Mouse (Mus musculus): Measurements from ENCODE around the gene Gdap1l1. TPM values are rescaled to one million over a fixed set of nuclear protein-coding genes. Genes with fewer than 3 reads are reported as not detected.

The Gdap1l1 gene
- polyA plus RNA-seq, 1 experiment from 2014 or later: 1.1 TPM

GRCm38 (mm10) chr2:163463998-163464397 lies 25.7 kb downstream of the Gdap1l1 start:
- Histone ChIP-seq H3K36me3 (ENCODE audit: inconsistent target) (no peaks in the 10 kb centered on the region), H3K4me3 (ENCODE audit: inconsistent target) (no peak overlapping the region), H3K79me2 (ENCODE audit: inconsistent target) (no peaks in the 10 kb centered on the region), H3K27ac (no peak overlapping the region)
- 86% methylated on average over 4 of the region's 4 CpGs for WGBS (ENCODE audit: missing documents)

- Histone ChIP-seq H3K79me2 (ENCODE audit: inconsistent target) (no peaks in the 10 kb centered on the region), H3K36me3 (ENCODE audit: inconsistent target) (no peaks in the 10 kb centered on the region), H3K4me3 (ENCODE audit: inconsistent target) (no peak overlapping the region), H3K27ac (no peak overlapping the region)
- 85% methylated on average over 6 of the region's 6 CpGs for WGBS (ENCODE audit: missing documents)
Observed at GRCm38 (mm10) chr2:163464562-163464961, 26.3 kb downstream of the Gdap1l1 start.

DNA sequence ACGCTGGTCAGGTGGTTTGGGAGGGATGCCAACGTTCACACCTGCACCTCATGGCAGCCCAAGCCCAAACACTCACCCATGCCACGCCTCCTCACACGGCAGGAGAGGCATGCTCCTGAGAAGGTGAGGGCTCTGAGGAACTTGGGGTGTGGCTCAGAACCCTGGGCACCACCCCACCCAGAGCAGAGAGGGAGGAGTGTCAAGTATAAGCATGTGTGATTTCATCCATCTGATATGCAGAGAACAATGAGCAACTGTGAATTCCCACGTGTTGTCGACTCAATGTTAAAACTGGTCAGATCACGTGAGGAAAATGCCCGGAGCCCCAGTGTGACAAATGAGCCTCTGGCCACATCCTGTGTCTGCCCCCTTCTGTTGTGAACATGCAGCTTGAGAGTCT lies 28.5 kb downstream of the Gdap1l1 start:
- no peak overlapping the region for H3K4me3 ChIP-seq (ENCODE audit: inconsistent target)
- no peak overlapping the region for H3K27ac ChIP-seq
- no peaks in the 10 kb centered on the region for H3K36me3 ChIP-seq (ENCODE audit: inconsistent target)
- H3K79me2 ChIP-seq (ENCODE audit: inconsistent target): no peaks in the 10 kb centered on the region
- 84% methylated on average over 8 of the region's 8 CpGs for WGBS (ENCODE audit: missing documents)

DNA sequence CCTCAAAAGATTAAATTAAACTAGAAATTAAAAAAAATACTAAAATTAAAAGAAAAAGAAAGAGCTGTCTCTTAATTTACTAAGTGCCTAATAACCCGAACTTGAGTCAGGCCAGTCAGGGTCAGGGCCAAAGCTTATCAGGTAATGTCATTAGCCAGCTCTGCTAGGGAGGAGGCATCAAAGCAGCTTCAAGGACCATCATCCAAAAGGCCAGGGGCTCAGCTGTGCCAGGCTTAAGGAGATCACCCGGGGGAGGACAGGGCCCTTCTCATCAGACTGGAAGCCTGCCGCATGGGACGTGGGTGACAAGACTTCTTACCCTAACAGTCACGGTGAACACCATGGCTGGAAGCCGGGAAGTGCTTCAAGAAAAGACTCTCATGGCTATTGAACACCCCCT lies 29.3 kb downstream of the Gdap1l1 start:
- H3K36me3 ChIP-seq (ENCODE audit: inconsistent target): no peaks in the 10 kb centered on the region
- H3K79me2 ChIP-seq (ENCODE audit: inconsistent target): no peaks in the 10 kb centered on the region
- 93% methylated on average over 6 of the region's 6 CpGs for WGBS (ENCODE audit: missing documents)
- H3K27ac ChIP-seq: no peak overlapping the region
- no peak overlapping the region for H3K4me3 ChIP-seq (ENCODE audit: inconsistent target)

DNA sequence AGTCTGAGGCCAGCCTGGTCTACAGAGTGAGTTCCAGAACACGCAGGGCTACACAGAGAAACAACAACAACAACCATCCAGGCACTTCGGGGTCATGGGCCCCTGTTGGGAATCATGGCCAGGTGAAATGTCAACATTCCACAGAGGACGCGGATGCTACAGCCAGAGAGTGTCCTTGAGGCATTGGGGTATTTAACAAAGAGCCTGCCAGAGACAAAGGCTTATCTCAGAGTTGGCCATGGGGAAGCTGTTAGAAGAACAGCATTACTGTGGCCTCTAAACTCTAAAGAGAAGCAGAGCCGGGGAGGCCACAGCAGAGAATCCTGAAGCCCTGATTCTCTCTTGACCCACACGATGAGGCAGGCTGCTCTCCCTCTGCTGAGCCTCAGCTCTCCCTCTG lies 30.6 kb downstream of the Gdap1l1 start:
- H3K36me3 ChIP-seq (ENCODE audit: inconsistent target): no peaks in the 10 kb centered on the region
- no peaks in the 10 kb centered on the region for H3K79me2 ChIP-seq (ENCODE audit: inconsistent target)
- no peak overlapping the region for H3K4me3 ChIP-seq (ENCODE audit: inconsistent target)
- 94% methylated on average over 6 of the region's 6 CpGs for WGBS (ENCODE audit: missing documents)
- no peak overlapping the region for H3K27ac ChIP-seq

GRCm38 (mm10) chr2:163469711-163470110 lies 31.4 kb downstream of the Gdap1l1 start:
- H3K36me3 ChIP-seq (ENCODE audit: inconsistent target): no peaks in the 10 kb centered on the region
- WGBS (ENCODE audit: missing documents): 92% methylated on average over 15 of the region's 15 CpGs
- H3K79me2 ChIP-seq (ENCODE audit: inconsistent target): no peaks in the 10 kb centered on the region
- no peak overlapping the region for H3K27ac ChIP-seq
- no peak overlapping the region for H3K4me3 ChIP-seq (ENCODE audit: inconsistent target)

DNA sequence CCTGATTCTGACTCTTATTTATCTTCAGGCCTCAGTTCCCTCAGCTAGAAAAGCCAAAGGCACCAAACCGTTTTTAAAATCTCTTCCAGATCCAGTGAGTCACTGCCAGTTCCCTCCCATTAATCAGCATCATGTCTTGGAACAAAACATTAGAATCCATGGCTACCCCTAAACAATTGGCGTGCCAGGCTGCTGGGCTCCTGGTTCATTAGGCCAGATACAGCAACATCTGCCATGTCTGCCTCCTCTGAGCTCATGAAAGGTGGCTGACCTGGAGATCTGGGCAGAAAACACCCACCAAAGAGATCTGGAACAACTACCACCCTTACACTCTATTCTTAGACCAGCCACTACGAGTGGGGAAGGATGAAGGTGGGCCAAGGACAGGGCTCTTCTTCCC lies 32.9 kb downstream of the Gdap1l1 start:
- H3K79me2 ChIP-seq (ENCODE audit: inconsistent target): no peaks in the 10 kb centered on the region
- no peak overlapping the region for H3K4me3 ChIP-seq (ENCODE audit: inconsistent target)
- H3K27ac ChIP-seq: no peak overlapping the region
- WGBS (ENCODE audit: missing documents): 89% methylated on average over 3 of the region's 3 CpGs
- no peaks in the 10 kb centered on the region for H3K36me3 ChIP-seq (ENCODE audit: inconsistent target)

- no peak overlapping the region for H3K27ac ChIP-seq
- WGBS (ENCODE audit: missing documents): 2% methylated on average over 36 of the region's 36 CpGs
Observed at GRCm38 (mm10) chr2:163471710-163472465, 33.6 kb downstream of the Gdap1l1 start.

DNA sequence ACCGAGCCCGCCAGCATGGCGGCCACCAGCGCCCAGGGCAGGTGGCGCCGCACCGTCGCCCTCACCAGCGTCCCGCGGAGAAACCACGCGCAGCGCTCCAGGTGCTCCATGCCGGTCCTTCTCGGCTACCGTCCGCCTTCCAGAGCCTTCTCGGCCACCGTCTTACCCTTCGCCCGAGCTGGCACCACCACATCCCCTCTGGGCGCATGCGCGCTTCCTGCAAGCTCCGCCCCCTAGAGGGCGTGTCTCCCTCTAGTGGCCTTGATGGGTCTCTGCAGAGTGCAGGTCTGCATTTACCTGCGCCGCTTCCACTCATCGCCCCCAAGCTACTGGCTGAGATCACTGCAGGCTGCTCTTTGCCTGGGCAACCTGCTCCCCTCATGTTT lies 34.2 kb downstream of the Gdap1l1 start, which contains the start of gene Fitm2:
Gene Fitm2 (minus strand): TSS at position 164 of the 386 bp plus-strand sequence.
- H3K79me2 ChIP-seq (ENCODE audit: inconsistent target): no peaks in the 10 kb centered on the region
- no peak within 1 kb of the TSS for H3K27ac ChIP-seq
- WGBS (ENCODE audit: missing documents): 1% methylated on average over 30 of the region's 30 CpGs
- no peaks in the 10 kb centered on the region for H3K36me3 ChIP-seq (ENCODE audit: inconsistent target)
- peak within 1 kb of the TSS; percentile 60 for H3K4me3 ChIP-seq (ENCODE audit: inconsistent target)

More at GRCm38 (mm10) chr2:163471710-163472465, 33.6 kb downstream of the Gdap1l1 start:
- Histone ChIP-seq H3K79me2 (ENCODE audit: inconsistent target) (no peaks in the 10 kb centered on the region), H3K4me3 (ENCODE audit: inconsistent target) (peak overlapping the region; percentile 60), H3K36me3 (ENCODE audit: inconsistent target) (no peaks in the 10 kb centered on the region)

- H3K4me3 ChIP-seq (ENCODE audit: inconsistent target): no peak overlapping the region
- no peaks in the 10 kb centered on the region for H3K79me2 ChIP-seq (ENCODE audit: inconsistent target)
- no peak overlapping the region for H3K27ac ChIP-seq
- WGBS (ENCODE audit: missing documents): 68% methylated on average over 18 of the region's 18 CpGs
- no peaks in the 10 kb centered on the region for H3K36me3 ChIP-seq (ENCODE audit: inconsistent target)
Observed at GRCm38 (mm10) chr2:163480191-163480825, 42.0 kb downstream of the Gdap1l1 start.

- Histone ChIP-seq H3K4me3 (ENCODE audit: inconsistent target) (no peak overlapping the region), H3K36me3 (ENCODE audit: inconsistent target) (no peaks in the 10 kb centered on the region)
Observed at GRCm38 (mm10) chr2:163481539-163482029, 43.3 kb downstream of the Gdap1l1 start.

GRCm38 (mm10) chr2:163487360-163487759 lies 49.1 kb downstream of the Gdap1l1 start:
- 83% methylated on average over 2 of the region's 3 CpGs for WGBS (ENCODE audit: missing documents)
- H3K36me3 ChIP-seq (ENCODE audit: inconsistent target): no peaks in the 10 kb centered on the region

More at GRCm38 (mm10) chr2:163481539-163482029, 43.3 kb downstream of the Gdap1l1 start:
- Histone ChIP-seq H3K79me2 (ENCODE audit: inconsistent target) (no peaks in the 10 kb centered on the region), H3K27ac (no peak overlapping the region)
- 11% methylated on average over 21 of the region's 21 CpGs for WGBS (ENCODE audit: missing documents)

GRCm38 (mm10) chr2:163489725-163490291 lies 51.5 kb downstream of the Gdap1l1 start:
- H3K27ac ChIP-seq: no peak overlapping the region
- 67% methylated on average over 5 of the region's 5 CpGs for whole genome bisulfite sequencing (ENCODE audit: missing documents)
- H3K79me2 ChIP-seq (ENCODE audit: inconsistent target): no peaks in the 10 kb centered on the region
- H3K4me3 ChIP-seq (ENCODE audit: inconsistent target): no peak overlapping the region
- H3K36me3 ChIP-seq (ENCODE audit: inconsistent target): no peaks in the 10 kb centered on the region

More at GRCm38 (mm10) chr2:163487360-163487759, 49.1 kb downstream of the Gdap1l1 start:
- Histone ChIP-seq H3K27ac (no peak overlapping the region), H3K79me2 (ENCODE audit: inconsistent target) (no peaks in the 10 kb centered on the region), H3K4me3 (ENCODE audit: inconsistent target) (no peak overlapping the region)

GRCm38 (mm10) chr2:163490656-163491055 lies 52.4 kb downstream of the Gdap1l1 start:
- H3K36me3 ChIP-seq (ENCODE audit: inconsistent target): no peaks in the 10 kb centered on the region
- H3K27ac ChIP-seq: no peak overlapping the region
- no peaks in the 10 kb centered on the region for H3K79me2 ChIP-seq (ENCODE audit: inconsistent target)
- H3K4me3 ChIP-seq (ENCODE audit: inconsistent target): no peak overlapping the region
- 88% methylated on average over 17 of the region's 17 CpGs for WGBS (ENCODE audit: missing documents)

- no peak overlapping the region for H3K4me3 ChIP-seq (ENCODE audit: inconsistent target)
- no peaks in the 10 kb centered on the region for H3K36me3 ChIP-seq (ENCODE audit: inconsistent target)
- H3K27ac ChIP-seq: no peak overlapping the region
- WGBS (ENCODE audit: missing documents): 70% methylated on average over 7 of the region's 7 CpGs
- H3K79me2 ChIP-seq (ENCODE audit: inconsistent target): no peaks in the 10 kb centered on the region
Observed at GRCm38 (mm10) chr2:163491351-163491750, 53.1 kb downstream of the Gdap1l1 start.

All from macrophage (primary cell).